Mouse (Mus musculus): ENCODE measurements around the gene Spsb2.

- TF ChIP-seq CTCF (IDR thresholded peaks at IDR 0.05; ENCODE audit: low read depth, low read length) (no peak), POLR2A (IDR thresholded peaks at IDR 0.05; ENCODE audit: borderline replicate concordance, low read depth, low read length) (no peak)
Observed at GRCm38 (mm10) chr6:124854647-124855046, 46.2 kb downstream of the Spsb2 start.

Data from bone marrow macrophage, adult 2 months (primary cell).